Mouse (Mus musculus) MEL (cell line): ENCODE data around the gene Spata32.

ENCODE experiments used
- CHD2 ChIP-seq: IDR thresholded peaks from 2 replicates; pipeline ENCODE4 v1.6.1; 2011; ENCODE audit warnings: low read length, improper control_type of control experiment
- CTCF ChIP-seq, 3 experiments: IDR thresholded peaks in 2 of 3; conservative IDR thresholded peaks in 1 of 3; 2 replicates each; pipeline ENCODE4 v1.5.1; 2011 to 2012; ENCODE audit warnings: low read length in 3 of 3, low read depth in 2 of 3, mild to moderate bottlenecking in 2 of 3, improper control_type of control experiment in 1 of 3, inconsistent platforms in 1 of 3, mixed read lengths in 1 of 3, moderate library complexity in 1 of 3; ENCODE audit not compliant: control insufficient read depth in 1 of 3, insufficient read depth in 1 of 3, poor library complexity in 1 of 3, severe bottlenecking in 1 of 3
- EP300 ChIP-seq, 2 experiments: IDR thresholded peaks; 2 replicates each; pipeline ENCODE4 v1.6.1; 2011; ENCODE audit warnings: improper control_type of control experiment in 2 of 2, low read length in 2 of 2, low read depth in 1 of 2, mild to moderate bottlenecking in 1 of 2
- MAFK ChIP-seq: IDR thresholded peaks from 2 replicates; pipeline ENCODE4 v1.6.1; 2011; ENCODE audit warnings: low read depth, mild to moderate bottlenecking, low read length, improper control_type of control experiment, borderline replicate concordance
- MEF2A ChIP-seq: IDR thresholded peaks from 2 replicates; pipeline ENCODE4 v1.6.1; 2014; ENCODE audit warnings: low read depth, mild to moderate bottlenecking, inconsistent platforms, low read length, improper control_type of control experiment; ENCODE audit not compliant: poor library complexity, insufficient replicate concordance, severe bottlenecking; ENCODE audit errors: extremely low read depth
- NRF1 ChIP-seq: IDR thresholded peaks from 2 replicates; pipeline ENCODE4 v1.6.1; 2014; ENCODE audit warnings: low read depth, mild to moderate bottlenecking, inconsistent platforms, low read length, improper control_type of control experiment, moderate library complexity; ENCODE audit not compliant: poor library complexity, insufficient read depth, severe bottlenecking
- RAD21 ChIP-seq: IDR thresholded peaks from 2 replicates; pipeline ENCODE4 v1.6.1; 2011; ENCODE audit warnings: mild to moderate bottlenecking, low read depth, low read length, improper control_type of control experiment
- ZC3H11A ChIP-seq: IDR thresholded peaks from 2 replicates; pipeline ENCODE4 v1.6.1; 2012; ENCODE audit warnings: low read depth, mild to moderate bottlenecking, inconsistent platforms, low read length, improper control_type of control experiment

GRCm38 (mm10) chr11:103160738-103161137, 57.5 kb downstream of the Spata32 start:
- TF ChIP-seq NRF1 (no peak), MEF2A (no peak), ZC3H11A (no peak), CHD2 (no peak), RAD21 (no peak), CTCF (IDR thresholded peaks at IDR 0.05 in 2 of 3, conservative IDR thresholded peaks at IDR 0.05 in 1 of 3; ENCODE audit: control insufficient read depth in 1 of 3, insufficient read depth in 1 of 3, low read depth in 2 of 3, low read length in 3 of 3, poor library complexity in 1 of 3, severe bottlenecking in 1 of 3) (no peak), MAFK (no peak), EP300 (IDR thresholded peaks at IDR 0.05; ENCODE audit: low read depth in 1 of 2, low read length in 2 of 2) (no peak)
